Mouse (Mus musculus): ENCODE measurements around the gene Olfr374. TPM values are rescaled to one million over a fixed set of nuclear protein-coding genes. Genes with fewer than 3 reads are reported as not detected.

Olfr374 gene
- polyA plus RNA-seq, 1 experiment from 2014 or later = not detected

DNA sequence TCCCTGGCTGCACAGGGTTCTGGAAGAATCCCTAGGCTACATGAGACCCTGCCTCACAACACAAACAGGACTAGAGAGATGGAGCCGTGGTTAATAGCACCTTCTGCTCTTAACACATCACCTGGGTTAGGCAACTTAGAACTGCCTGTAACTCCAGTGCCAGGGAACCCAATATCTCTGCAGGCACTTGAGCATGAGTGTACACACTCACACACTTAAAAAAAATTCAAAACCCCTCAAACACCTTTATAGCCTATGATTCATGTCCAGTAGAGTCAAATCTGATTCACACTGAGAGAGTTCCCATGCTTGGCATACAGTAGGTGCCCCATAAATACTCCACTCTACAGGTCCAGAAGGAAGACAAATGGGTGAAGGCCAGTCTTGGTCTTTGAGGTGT lies 25.6 kb downstream of the Olfr374 start:
- WGBS = 82% methylated on average over 1 of the region's 1 CpGs
- Histone ChIP-seq H3K4me2 (ENCODE audit: low read length) (no peak overlapping the region), H3K36me3 (ENCODE audit: control insufficient read depth, insufficient read depth, low read length) (no peaks in the 10 kb centered on the region), H3K4me3 (replicated peaks; ENCODE audit: low read depth, low read length) (no peak overlapping the region), H3K9me3 (ENCODE audit: control insufficient read depth, low read length) (no peaks in the 10 kb centered on the region), H3K27me3 (ENCODE audit: control insufficient read depth, insufficient read depth, low read length) (no peaks in the 10 kb centered on the region), H3K4me1 (ENCODE audit: control insufficient read depth, insufficient read depth, low read length) (peaks cover 15% of the 10 kb centered on the region; the same call in 1 of the 2 replicates), H3K27ac (replicated peaks; ENCODE audit: low read depth, low read length) (no peak overlapping the region), H3K9ac (replicated peaks; ENCODE audit: low read length) (no peak overlapping the region)
- no peak for DNase-seq
- no peak for ATAC-seq (ENCODE audit: low FRiP score, low TSS enrichment)

DNA sequence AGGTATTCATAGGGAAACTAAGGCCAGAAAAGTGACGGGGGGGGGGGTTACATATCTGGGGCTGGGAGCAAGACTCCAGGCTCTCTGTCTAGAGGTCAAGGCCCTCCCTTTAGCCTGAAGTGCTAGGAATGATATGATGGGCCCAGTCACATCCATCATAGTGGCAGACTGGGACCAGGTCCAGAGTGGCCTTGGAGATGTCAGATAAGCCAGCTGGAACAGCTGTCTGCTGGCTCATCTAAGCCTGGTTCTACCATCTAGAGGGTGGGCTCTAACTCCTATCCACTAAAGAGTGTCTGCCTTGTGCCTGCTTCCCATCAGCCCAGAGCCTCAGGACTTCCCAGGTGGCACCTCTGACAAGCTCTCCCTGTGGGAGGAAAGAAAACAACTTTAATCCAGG lies 26.1 kb downstream of the Olfr374 start:
- H3K9ac ChIP-seq (replicated peaks; ENCODE audit: low read length) = no peak overlapping the region
- no peak overlapping the region for H3K4me2 ChIP-seq (ENCODE audit: low read length)
- peaks cover 16% of the 10 kb centered on the region; the same call in 1 of the 2 replicates for H3K4me1 ChIP-seq (ENCODE audit: control insufficient read depth, insufficient read depth, low read length)
- no peak overlapping the region for H3K27ac ChIP-seq (replicated peaks; ENCODE audit: low read depth, low read length)
- H3K27me3 ChIP-seq (ENCODE audit: control insufficient read depth, insufficient read depth, low read length) = no peaks in the 10 kb centered on the region
- no peak overlapping the region for H3K4me3 ChIP-seq (replicated peaks; ENCODE audit: low read depth, low read length)
- H3K9me3 ChIP-seq (ENCODE audit: control insufficient read depth, low read length) = no peaks in the 10 kb centered on the region
- no peak for DNase-seq
- WGBS = 84% methylated on average over 1 of the region's 1 CpGs
- H3K36me3 ChIP-seq (ENCODE audit: control insufficient read depth, insufficient read depth, low read length) = no peaks in the 10 kb centered on the region
- ATAC-seq (ENCODE audit: low FRiP score, low TSS enrichment) = no peak

DNA sequence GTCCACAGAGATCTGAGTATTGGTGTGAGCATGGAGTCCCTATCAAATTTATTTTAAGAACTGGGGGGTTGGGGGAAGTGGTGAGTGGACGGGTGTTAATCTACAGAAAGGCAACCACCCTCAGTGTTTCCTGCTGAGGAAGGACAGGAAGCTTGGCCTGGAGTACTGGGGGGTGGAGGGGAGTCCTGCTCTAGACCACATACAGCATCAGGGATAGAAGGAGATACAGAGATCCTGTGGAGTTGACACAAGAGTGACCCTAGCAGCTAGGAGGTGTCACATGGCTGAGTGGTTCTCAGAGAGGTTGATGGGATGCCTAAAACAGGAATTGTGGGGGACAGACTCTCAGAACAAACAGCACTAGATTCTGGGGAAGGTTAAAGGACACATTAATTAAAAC lies 26.7 kb downstream of the Olfr374 start:
- Histone ChIP-seq H3K27me3 (ENCODE audit: control insufficient read depth, insufficient read depth, low read length) (no peaks in the 10 kb centered on the region), H3K4me2 (ENCODE audit: low read length) (no peak overlapping the region), H3K9me3 (ENCODE audit: control insufficient read depth, low read length) (no peaks in the 10 kb centered on the region), H3K4me1 (ENCODE audit: control insufficient read depth, insufficient read depth, low read length) (peaks cover 16% of the 10 kb centered on the region; the same call in 1 of the 2 replicates), H3K27ac (replicated peaks; ENCODE audit: low read depth, low read length) (no peak overlapping the region), H3K36me3 (ENCODE audit: control insufficient read depth, insufficient read depth, low read length) (peaks cover 3% of the 10 kb centered on the region), H3K4me3 (replicated peaks; ENCODE audit: low read depth, low read length) (no peak overlapping the region), H3K9ac (replicated peaks; ENCODE audit: low read length) (no peak overlapping the region)
- WGBS = 71% methylated on average over 1 of the region's 1 CpGs
- ATAC-seq (ENCODE audit: low FRiP score, low TSS enrichment) (no peak), DNase-seq (no peak)

DNA sequence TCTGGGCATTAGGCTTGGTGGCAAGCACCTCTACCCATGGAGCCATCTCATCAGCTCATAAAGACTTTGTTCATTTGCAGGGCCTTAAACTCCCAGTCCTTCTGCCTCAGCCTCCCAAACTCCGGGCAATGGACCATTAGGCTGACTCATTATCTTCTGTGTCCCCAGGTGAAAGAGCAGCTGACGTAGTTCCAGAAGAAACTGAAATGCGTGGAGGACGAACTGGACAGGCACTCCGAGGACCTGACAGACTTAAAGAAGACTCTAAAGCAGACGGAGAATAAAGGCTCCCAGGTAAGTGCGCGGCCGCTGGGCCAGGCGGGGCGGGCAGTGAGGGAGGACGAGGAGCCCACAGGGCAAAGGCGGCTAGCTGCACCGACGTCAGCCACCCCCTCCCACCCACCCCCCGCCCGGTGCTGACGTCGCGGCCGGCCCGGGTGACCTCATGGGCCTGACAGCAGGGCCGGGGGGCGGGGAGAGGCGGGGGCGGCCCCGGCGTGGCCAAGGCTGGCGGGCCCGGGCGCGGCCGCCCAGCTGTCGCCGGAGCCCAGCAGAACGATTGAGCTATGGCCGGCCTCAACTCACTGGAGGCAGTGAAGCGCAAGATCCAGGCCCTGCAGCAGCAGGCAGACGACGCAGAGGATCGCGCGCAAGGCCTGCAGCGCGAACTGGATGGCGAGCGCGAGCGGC lies 28.1 kb downstream of the Olfr374 start, which contains the start of gene Tpm4:
Gene Tpm4 (plus strand): TSS at position 220 of the 690 bp plus-strand sequence.
- Histone ChIP-seq H3K4me3 (replicated peaks; ENCODE audit: low read depth, low read length) (peak within 1 kb of the TSS; percentile 77), H3K27me3 (ENCODE audit: control insufficient read depth, insufficient read depth, low read length) (no peaks in the 10 kb centered on the region), H3K27ac (replicated peaks; ENCODE audit: low read depth, low read length) (peak within 1 kb of the TSS; percentile 86), H3K4me1 (ENCODE audit: control insufficient read depth, insufficient read depth, low read length) (peaks cover 16% of the 10 kb centered on the region; the same call in 1 of the 2 replicates), H3K9ac (replicated peaks; ENCODE audit: low read length) (peak within 1 kb of the TSS; percentile 80), H3K9me3 (ENCODE audit: control insufficient read depth, low read length) (no peaks in the 10 kb centered on the region), H3K4me2 (ENCODE audit: low read length) (peak within 1 kb of the TSS; percentile 94), H3K36me3 (ENCODE audit: control insufficient read depth, insufficient read depth, low read length) (peaks cover 15% of the 10 kb centered on the region)
- WGBS = 2% methylated on average over 49 of the region's 49 CpGs
- ATAC-seq (ENCODE audit: low FRiP score, low TSS enrichment) (peak; percentile 84), DNase-seq (peak; percentile 82)

DNA sequence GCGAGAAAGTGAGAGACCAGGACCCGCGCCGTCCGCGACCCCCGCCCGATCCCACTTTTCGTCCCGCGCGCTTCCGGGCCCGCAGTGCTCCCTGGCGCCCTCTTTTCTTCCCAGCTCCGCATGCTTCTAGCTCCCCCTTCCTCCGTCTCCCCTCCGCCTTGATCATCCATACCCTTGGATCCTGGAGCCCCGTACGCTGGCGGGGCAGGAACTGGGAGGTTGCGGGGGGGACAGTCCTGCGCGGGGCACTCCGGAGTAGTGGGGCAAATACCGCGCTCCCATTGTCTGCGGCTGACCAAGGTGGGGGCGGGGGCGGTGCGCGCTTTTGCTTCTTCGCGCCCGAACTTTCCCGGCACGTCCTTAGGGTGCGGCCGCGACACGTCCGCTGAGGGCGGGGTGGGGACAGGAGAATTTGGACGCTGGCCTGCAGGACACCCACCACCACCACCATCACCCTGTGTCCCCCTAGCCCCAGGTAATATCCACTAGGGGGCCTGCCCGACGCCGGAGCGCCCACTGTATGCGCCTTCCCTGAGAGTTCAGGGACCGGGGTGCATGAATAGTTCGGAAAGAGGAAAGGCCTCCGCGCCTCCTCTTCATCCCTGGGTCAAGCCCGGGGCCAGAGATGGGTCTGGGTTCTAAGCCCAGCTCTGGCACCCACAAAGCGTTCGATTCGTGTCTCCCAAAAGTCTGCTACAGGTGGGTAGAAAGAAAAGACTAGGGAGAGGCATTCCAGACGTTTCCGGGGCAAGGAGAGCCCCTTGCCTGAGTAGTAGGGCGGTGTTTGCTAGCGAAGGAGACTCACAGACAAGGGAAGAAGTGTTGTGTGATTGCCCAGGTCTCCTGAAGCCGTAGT lies 28.8 kb downstream of the Olfr374 start:
- peaks cover 16% of the 10 kb centered on the region; the same call in 1 of the 2 replicates for H3K4me1 ChIP-seq (ENCODE audit: control insufficient read depth, insufficient read depth, low read length)
- under 1% methylated on average over 62 of the region's 62 CpGs for WGBS
- H3K27ac ChIP-seq (replicated peaks; ENCODE audit: low read depth, low read length) = peak overlapping the region; percentile 86
- H3K4me3 ChIP-seq (replicated peaks; ENCODE audit: low read depth, low read length) = peak overlapping the region; percentile 77
- H3K36me3 ChIP-seq (ENCODE audit: control insufficient read depth, insufficient read depth, low read length) = peaks cover 22% of the 10 kb centered on the region
- ATAC-seq (ENCODE audit: low FRiP score, low TSS enrichment) = peak; percentile 68
- H3K27me3 ChIP-seq (ENCODE audit: control insufficient read depth, insufficient read depth, low read length) = no peaks in the 10 kb centered on the region
- peak overlapping the region; percentile 80 for H3K9ac ChIP-seq (replicated peaks; ENCODE audit: low read length)
- no peaks in the 10 kb centered on the region for H3K9me3 ChIP-seq (ENCODE audit: control insufficient read depth, low read length)
- peak; percentile 70 for DNase-seq
- H3K4me2 ChIP-seq (ENCODE audit: low read length) = peak overlapping the region; percentile 94

DNA sequence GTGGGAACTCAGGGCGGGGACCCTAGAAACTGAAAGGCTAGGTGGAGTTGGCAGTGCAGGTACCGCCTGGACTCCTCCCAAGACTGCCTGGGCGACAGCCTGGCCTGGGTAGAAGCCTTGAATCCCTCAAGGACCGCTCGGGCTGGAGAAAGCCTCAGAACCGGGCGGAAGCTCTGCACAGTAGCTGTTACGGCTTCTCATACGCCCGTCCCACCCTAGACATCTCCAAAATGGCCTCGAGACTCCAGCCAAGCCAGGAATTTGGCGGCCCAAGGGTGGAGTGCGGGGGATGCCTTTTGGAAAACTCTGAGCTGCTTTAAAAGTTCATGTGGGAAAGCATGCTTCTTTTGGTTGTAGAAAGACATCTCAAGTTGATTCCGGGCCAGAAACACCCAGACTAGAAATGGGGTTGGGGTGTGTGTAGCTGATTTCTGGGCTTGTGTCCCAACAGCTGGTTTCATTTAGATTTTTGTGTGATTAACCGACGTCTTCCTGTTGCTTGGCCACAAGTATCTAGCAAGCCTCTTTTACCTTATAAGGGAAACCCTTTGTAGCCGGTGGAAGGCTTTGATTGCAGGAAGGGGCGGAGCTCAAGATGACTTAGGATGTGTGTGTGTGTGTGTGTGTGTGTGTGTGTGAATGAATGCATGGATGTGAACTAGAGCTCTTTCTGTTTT lies 29.6 kb downstream of the Olfr374 start:
- 1% methylated on average over 18 of the region's 18 CpGs for WGBS
- Histone ChIP-seq H3K27me3 (ENCODE audit: control insufficient read depth, insufficient read depth, low read length) (no peaks in the 10 kb centered on the region), H3K4me3 (replicated peaks; ENCODE audit: low read depth, low read length) (peak overlapping the region; percentile 77), H3K4me1 (ENCODE audit: control insufficient read depth, insufficient read depth, low read length) (peaks cover 16% of the 10 kb centered on the region; the same call in 1 of the 2 replicates), H3K9me3 (ENCODE audit: control insufficient read depth, low read length) (no peaks in the 10 kb centered on the region), H3K4me2 (ENCODE audit: low read length) (peak overlapping the region; percentile 94), H3K27ac (replicated peaks; ENCODE audit: low read depth, low read length) (peak overlapping the region; percentile 86), H3K36me3 (ENCODE audit: control insufficient read depth, insufficient read depth, low read length) (peaks cover 29% of the 10 kb centered on the region), H3K9ac (replicated peaks; ENCODE audit: low read length) (peak overlapping the region; percentile 80)
- ATAC-seq (ENCODE audit: low FRiP score, low TSS enrichment) (0 out of 2 replicates have a peak, but pooled peaks have one; percentile 5), DNase-seq (peak; percentile 75)

DNA sequence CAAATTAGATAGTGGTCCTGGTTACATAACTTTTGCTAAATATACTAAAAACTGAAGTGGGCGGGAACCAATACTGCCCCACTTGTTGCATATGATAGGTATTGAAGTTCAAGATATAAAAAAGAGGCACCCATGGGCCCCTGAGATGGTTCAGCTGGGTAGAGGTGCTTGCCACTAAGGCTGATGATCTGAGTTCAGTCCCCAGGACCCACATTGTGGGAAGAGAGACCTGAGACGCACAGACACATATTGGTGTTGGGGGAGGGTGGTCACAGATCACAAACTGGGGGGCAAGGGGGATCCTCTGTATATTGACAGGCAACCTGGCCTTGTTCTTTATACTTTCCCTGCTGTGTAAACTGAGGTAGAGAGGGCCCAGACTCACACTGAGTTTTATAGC lies 30.6 kb downstream of the Olfr374 start:
- no peak overlapping the region for H3K9ac ChIP-seq (replicated peaks; ENCODE audit: low read length)
- no peaks in the 10 kb centered on the region for H3K9me3 ChIP-seq (ENCODE audit: control insufficient read depth, low read length)
- ATAC-seq (ENCODE audit: low FRiP score, low TSS enrichment) (no peak), DNase-seq (no peak)
- no peaks in the 10 kb centered on the region for H3K27me3 ChIP-seq (ENCODE audit: control insufficient read depth, insufficient read depth, low read length)
- 96% methylated on average over 2 of the region's 2 CpGs for WGBS
- H3K4me3 ChIP-seq (replicated peaks; ENCODE audit: low read depth, low read length) = no peak overlapping the region
- H3K4me2 ChIP-seq (ENCODE audit: low read length) = peak overlapping the region; percentile 94
- peaks cover 39% of the 10 kb centered on the region for H3K36me3 ChIP-seq (ENCODE audit: control insufficient read depth, insufficient read depth, low read length)
- peaks cover 16% of the 10 kb centered on the region; the same call in 1 of the 2 replicates for H3K4me1 ChIP-seq (ENCODE audit: control insufficient read depth, insufficient read depth, low read length)
- H3K27ac ChIP-seq (replicated peaks; ENCODE audit: low read depth, low read length) = no peak overlapping the region

DNA sequence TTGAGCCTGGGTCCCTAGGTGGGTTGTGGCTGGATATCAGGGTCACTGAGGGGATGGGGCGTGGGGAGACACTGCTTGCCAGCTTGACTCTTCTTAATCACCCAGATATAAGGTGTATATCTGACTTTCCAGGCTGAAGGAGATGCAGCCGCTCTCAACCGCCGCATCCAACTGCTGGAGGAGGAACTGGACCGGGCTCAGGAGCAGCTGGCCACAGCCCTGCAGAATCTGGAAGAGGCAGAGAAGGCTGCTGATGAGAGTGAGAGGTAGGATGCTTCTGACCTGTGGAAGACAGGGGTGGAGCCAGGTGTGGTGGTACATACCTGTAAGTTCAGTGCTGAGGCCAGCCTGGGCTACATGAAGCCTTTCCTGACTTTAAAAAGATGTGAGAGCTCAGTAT lies 31.6 kb downstream of the Olfr374 start:
- DNase-seq (no peak), ATAC-seq (ENCODE audit: low FRiP score, low TSS enrichment) (no peak)
- no peak overlapping the region for H3K4me2 ChIP-seq (ENCODE audit: low read length)
- peaks cover 16% of the 10 kb centered on the region; the same call in 1 of the 2 replicates for H3K4me1 ChIP-seq (ENCODE audit: control insufficient read depth, insufficient read depth, low read length)
- peaks cover 49% of the 10 kb centered on the region for H3K36me3 ChIP-seq (ENCODE audit: control insufficient read depth, insufficient read depth, low read length)
- H3K27ac ChIP-seq (replicated peaks; ENCODE audit: low read depth, low read length) = no peak overlapping the region
- WGBS = 97% methylated on average over 5 of the region's 5 CpGs
- H3K9me3 ChIP-seq (ENCODE audit: control insufficient read depth, low read length) = no peaks in the 10 kb centered on the region
- no peak overlapping the region for H3K9ac ChIP-seq (replicated peaks; ENCODE audit: low read length)
- no peak overlapping the region for H3K4me3 ChIP-seq (replicated peaks; ENCODE audit: low read depth, low read length)
- H3K27me3 ChIP-seq (ENCODE audit: control insufficient read depth, insufficient read depth, low read length) = no peaks in the 10 kb centered on the region
